In the genomic region with DNA sequence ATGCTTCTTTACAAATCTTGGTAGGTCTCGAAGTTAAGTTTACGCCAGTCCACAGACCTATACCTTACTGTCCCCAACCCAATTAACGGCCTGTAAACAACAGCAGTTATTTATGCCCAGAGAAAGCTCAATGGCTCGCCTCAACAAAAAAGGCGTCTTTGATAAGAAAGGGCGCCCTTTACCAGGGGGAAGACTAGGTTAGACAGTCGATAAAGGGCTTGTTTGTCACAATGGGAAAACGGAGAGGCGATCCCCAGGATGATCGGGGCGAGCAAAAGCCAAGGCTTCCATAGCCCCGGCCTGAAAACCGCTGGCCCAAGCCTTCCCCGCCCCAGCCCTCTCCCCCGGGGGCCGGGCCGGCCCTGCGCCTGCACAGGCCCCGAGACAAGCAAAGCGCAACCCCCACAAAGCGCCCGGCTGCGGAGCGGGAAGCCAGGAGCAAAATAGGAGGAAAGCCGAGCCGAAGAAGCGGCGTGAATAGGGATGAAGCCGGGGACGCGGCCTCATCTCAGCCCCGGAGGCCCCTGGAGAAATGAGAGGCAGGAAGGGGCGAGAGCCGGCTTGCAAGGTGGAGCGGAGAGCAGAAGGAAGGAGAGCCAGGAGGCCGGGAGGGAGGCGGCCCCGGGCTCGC, we compare ENCODE assay signal across 8 mouse cellular contexts. TPM values are rescaled to one million over a fixed set of nuclear protein-coding genes. Genes with fewer than 3 reads are reported as not detected.
A peak's percentile ranks its signal among the peaks of the same experiment; 100 is the strongest.
DNase-seq lines count a peak whose midpoint lies in the region; ATAC-seq lines count a peak whose summit lies in the region.

No protein-coding gene starts in this region.

- no peaks in the 10 kb centered on the region for H3K9me3 ChIP-seq in heart, embryonic 16.5 days (replicated peaks; ENCODE audit: control insufficient read depth, low read length)
- no peaks in the 10 kb centered on the region for H3K9me3 ChIP-seq in liver, embryonic 15.5 days (replicated peaks)

- H3K4me2 ChIP-seq in heart, embryonic 16.5 days (ENCODE audit: low read depth, low read length): peak overlapping the region; percentile 88
- H3K4me2 ChIP-seq in liver, embryonic 15.5 days: peak overlapping the region; percentile 68

- peak overlapping the region; percentile 95 for H3K27ac ChIP-seq in heart, embryonic 16.5 days (ENCODE audit: low read length)
- H3K27ac ChIP-seq in liver, embryonic 15.5 days (replicated peaks): peak overlapping the region; percentile 89

- H3K36me3 ChIP-seq in heart, embryonic 16.5 days (ENCODE audit: control insufficient read depth, insufficient read depth): no peaks in the 10 kb centered on the region
- peaks cover 12% of the 10 kb centered on the region; the same call in 1 of the 2 replicates for H3K36me3 ChIP-seq in liver, embryonic 15.5 days (replicated peaks)

- H3K4me3 ChIP-seq in heart, embryonic 16.5 days (ENCODE audit: low read length): peak overlapping the region; percentile 95
- H3K4me3 ChIP-seq in liver, embryonic 15.5 days (replicated peaks): peak overlapping the region; percentile 91

- H3K27me3 ChIP-seq in heart, embryonic 16.5 days (ENCODE audit: control insufficient read depth, insufficient read depth, low read length): no peaks in the 10 kb centered on the region
- no peaks in the 10 kb centered on the region for H3K27me3 ChIP-seq in liver, embryonic 15.5 days

- H3K4me1 ChIP-seq in heart, embryonic 16.5 days (ENCODE audit: control insufficient read depth, insufficient read depth, low read length): peaks cover 15% of the 10 kb centered on the region
- peaks cover 29% of the 10 kb centered on the region for H3K4me1 ChIP-seq in liver, embryonic 15.5 days (replicated peaks)

- peak overlapping the region; percentile 98 for H3K9ac ChIP-seq in heart, embryonic 16.5 days (ENCODE audit: low read length)
- peak overlapping the region; percentile 98 for H3K9ac ChIP-seq in liver, embryonic 15.5 days

- under 1% methylated on average over 39 of the region's 39 CpGs for WGBS in heart, embryonic 16.5 days
- WGBS in liver, embryonic 15.5 days (ENCODE audit: insufficient replicate concordance): under 1% methylated on average over 39 of the region's 39 CpGs

- peak; percentile 53 for DNase-seq in embryo, embryonic 10.5 days (ENCODE audit: low spot score)
- no peak for DNase-seq in embryo, embryonic 10 days (ENCODE audit: low spot score)
- peak; percentile 27 for DNase-seq in ovary, postnatal 10 days (ENCODE audit: low spot score)
- DNase-seq in ovary, postnatal 36 days (ENCODE audit: low spot score): no peak
- DNase-seq in yolk sac, embryonic 10.5 days (ENCODE audit: low spot score): no peak
- DNase-seq in embryo, embryonic 11 days: no peak

- peak; percentile 33 for ATAC-seq in heart, embryonic 16.5 days (replicated peaks; ENCODE audit: extremely low read depth, insufficient read depth, low FRiP score)
- peak; percentile 60 for ATAC-seq in liver, embryonic 15.5 days (ENCODE audit: insufficient read depth)

RNA-seq across cellular contexts. Expression of a gene that starts 0.7 kb away (rescaled TPM):
- 33.9 and 39.2 TPM in 2 replicates for polyA plus RNA-seq in heart, embryonic 16.5 days (2015; fragmentation: Nextera tagmentation; extraction: Ambion mirVana)
- polyA plus RNA-seq in liver, embryonic 15.5 days (2015; fragmentation: Nextera tagmentation; extraction: Ambion mirVana): 20.1 and 20.8 TPM in 2 replicates

RNA-seq across cellular contexts. Expression of a gene that starts 23.7 kb away (rescaled TPM):
- polyA plus RNA-seq in heart, embryonic 16.5 days (2015; fragmentation: Nextera tagmentation; extraction: Ambion mirVana): 9.5 and 13.6 TPM in 2 replicates
- 0.22 and 0.29 TPM in 2 replicates for polyA plus RNA-seq in liver, embryonic 15.5 days (2015; fragmentation: Nextera tagmentation; extraction: Ambion mirVana)

RNA-seq across cellular contexts. Expression of a gene that starts 48.7 kb away (rescaled TPM):
- polyA plus RNA-seq in heart, embryonic 16.5 days (2015; fragmentation: Nextera tagmentation; extraction: Ambion mirVana): 12.4 and 15.6 TPM in 2 replicates
- polyA plus RNA-seq in liver, embryonic 15.5 days (2015; fragmentation: Nextera tagmentation; extraction: Ambion mirVana): 0.41 and 0.60 TPM in 2 replicates

Comparison
In these comparisons a context has a peak if more than half of its experiments do, and no peak if none do; other contexts are left out.
1. DNase-seq: peak in embryo, embryonic 10.5 days (single experiment) and ovary, postnatal 10 days (single experiment); none in embryo, embryonic 10 days (single experiment), ovary, postnatal 36 days (single experiment), yolk sac, embryonic 10.5 days (single experiment) and embryo, embryonic 11 days (single experiment).